Mouse (Mus musculus): ENCODE results near the gene Grhl3.
"Not testable (repeated sequence)": the region's sequence is repeated elsewhere in the genome, so short reads cannot be mapped to it uniquely, and the experiment has no call there.

Grhl3 gene

DNA sequence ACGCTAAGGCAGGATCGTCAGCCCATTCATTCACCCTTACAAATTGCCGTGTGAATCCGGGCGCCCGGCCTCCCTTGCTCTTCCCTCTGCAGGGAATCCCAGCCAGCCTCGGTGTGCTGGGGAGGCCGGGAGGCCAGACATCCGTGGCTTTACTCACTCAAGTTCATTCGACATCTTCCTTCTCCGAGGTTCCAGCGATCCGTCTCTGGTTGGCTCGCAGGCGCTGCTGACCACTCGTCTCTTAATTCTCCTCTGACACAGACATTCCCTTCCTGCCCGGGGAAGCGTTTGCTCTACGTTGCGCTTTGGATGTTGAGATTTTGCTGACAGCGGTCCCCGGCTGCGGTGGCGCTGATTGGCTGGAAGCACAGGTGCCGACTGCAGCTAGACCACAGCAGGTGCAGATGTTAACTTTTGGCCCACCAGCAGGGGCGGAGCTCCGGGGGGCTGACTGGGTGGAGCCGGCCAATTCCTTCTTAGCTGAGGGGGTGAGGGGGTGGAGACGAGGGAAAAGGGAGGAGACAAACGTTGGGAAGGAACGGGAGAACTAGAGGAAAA lies at the start of gene Grhl3:
Gene Grhl3, minus strand, starts transcription at position 380 of the 558 bp plus-strand sequence.
- in situ Hi-C loops (cut with MboI; ENCODE audit: unreplicated experiment in 2 of 2) = no loop called here

DNA sequence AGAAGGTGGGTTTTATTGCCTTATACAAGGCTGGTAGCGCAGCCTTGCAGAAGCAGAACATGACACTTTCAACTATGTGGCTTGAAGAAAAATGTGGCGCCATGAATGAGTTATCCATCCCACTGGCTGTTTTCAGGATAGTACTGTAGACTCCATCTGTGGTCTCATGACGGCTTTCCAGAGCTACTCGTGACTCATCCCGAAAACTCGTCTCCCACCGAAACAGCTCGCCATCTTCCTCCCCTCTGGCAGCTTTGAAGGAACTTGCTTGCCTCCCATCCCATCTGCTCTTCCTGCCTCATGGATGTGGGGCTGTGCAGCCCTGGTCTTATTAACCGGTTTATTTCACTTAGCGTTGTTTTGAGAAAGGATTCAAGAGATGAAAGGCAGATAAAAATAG lies 48.9 kb upstream of the Grhl3 start:
- in situ Hi-C loops (cut with MboI; ENCODE audit: unreplicated experiment in 2 of 2) = no loop called here

DNA sequence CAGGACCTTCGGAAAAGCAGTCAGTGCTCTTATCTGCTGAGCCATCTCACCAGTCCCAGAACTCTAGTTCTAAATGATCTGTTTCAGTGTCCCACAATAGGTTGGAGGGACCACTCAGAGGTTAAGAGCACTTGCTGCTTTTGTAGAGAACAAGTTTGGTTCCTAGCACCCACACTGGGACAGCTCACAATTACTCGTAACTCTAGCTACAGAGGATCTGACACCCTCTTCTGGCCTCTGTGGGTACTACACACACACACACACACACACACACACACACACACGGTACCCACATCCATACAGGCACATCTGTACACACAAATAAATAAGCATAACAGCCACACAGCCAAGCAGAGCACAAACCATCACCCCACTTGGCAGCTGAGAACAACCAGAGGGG lies 47.0 kb upstream of the Grhl3 start:
- in situ Hi-C loops (cut with MboI; ENCODE audit: unreplicated experiment in 2 of 2) = no loop called here

DNA sequence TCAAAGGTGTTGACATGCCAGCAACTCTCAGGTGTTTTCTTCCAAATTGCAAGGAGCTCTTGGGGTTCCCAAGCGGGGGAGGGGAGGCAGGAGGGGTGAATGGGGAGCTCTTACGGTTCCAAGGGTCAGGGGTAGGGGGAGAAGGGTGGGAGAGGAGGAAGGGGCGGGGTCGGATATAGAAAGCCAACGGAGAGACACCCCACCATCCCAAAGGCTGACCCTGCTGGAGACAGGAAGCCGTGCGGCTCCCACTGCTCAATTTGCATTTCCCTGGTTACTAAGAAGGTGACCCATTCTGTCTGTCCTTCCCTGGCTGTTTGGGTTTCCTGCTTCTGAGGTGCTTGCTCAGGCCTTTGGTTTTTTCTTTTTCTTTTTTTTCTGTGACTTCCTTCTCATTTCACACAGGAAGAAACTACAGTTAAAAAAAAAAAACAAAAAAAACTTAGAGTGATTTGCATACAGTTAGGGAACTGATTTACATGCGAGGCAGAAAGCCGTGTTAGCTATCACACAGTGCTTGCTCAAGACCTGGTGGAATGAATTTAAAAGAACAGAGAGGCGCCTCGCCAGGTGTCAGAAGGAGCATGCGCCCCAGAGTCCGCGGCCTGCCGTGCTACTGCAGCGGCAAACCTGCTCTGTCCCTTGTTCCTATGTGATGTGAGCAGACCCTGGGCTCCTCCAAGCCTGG lies 44.5 kb upstream of the Grhl3 start:
- in situ Hi-C loops (cut with MboI; ENCODE audit: unreplicated experiment in 2 of 2) = no loop called here

DNA sequence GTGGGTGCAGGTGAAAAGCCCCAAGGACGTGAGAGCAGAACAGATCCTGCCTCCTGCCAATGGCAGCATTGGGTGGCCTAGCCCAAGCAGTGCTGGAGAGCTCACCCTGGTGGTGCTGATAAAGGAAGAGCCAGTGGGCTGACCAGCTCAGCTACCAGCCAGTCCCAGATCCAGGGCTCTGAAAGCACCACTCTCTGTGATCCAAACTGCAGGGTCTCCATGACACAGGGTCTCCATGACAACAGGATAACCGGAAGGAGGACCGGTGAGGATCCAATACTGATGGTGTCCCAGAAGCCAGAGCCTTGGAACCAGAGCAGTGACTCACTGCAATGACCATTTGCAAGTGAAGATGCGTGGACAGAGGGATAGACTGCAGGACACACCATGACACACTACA lies 43.6 kb upstream of the Grhl3 start:
- in situ Hi-C loops (cut with MboI; ENCODE audit: unreplicated experiment in 2 of 2) = no loop called here

DNA sequence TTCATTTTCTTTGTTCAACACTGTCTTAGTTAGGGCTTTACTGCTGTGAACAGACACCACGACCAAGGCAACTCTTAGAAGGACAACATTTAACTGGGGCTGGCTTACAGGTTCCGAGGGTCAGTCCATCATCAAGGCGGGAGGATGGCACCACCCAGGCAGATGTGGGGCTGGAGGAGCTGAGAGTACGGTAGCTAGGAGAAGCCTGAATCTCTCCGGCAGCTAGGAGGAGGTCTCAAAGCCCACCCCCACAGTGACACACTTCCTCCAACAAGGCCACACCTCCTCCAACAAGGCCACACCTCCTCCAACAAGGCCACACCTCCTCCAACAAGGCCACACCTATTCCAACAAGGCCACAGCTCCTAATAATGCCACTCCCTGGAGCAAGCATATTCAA lies 41.9 kb upstream of the Grhl3 start:
- in situ Hi-C loops (cut with MboI; ENCODE audit: unreplicated experiment in 2 of 2) = not testable (repeated sequence)

DNA sequence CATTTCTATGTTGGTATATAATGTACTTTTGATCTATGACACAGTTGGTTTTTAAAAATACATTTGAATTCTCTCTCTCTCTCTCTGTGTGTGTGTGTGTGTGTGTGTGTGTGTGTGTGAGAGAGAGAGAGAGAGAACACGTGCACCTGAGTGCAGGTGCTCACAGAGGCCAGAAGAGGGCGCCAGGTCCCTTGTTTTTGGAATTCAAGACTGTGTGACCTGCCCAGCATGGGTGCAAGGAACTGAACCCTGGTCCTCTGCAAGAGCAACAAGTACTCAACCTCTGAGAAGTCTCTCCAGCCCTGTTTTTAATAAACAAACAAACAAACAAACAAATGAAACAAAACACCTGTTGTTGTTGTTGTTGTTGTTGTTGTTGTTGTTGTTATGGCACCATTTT lies 36.6 kb upstream of the Grhl3 start:
- in situ Hi-C loops (cut with MboI; ENCODE audit: unreplicated experiment in 2 of 2) = no loop called here

DNA sequence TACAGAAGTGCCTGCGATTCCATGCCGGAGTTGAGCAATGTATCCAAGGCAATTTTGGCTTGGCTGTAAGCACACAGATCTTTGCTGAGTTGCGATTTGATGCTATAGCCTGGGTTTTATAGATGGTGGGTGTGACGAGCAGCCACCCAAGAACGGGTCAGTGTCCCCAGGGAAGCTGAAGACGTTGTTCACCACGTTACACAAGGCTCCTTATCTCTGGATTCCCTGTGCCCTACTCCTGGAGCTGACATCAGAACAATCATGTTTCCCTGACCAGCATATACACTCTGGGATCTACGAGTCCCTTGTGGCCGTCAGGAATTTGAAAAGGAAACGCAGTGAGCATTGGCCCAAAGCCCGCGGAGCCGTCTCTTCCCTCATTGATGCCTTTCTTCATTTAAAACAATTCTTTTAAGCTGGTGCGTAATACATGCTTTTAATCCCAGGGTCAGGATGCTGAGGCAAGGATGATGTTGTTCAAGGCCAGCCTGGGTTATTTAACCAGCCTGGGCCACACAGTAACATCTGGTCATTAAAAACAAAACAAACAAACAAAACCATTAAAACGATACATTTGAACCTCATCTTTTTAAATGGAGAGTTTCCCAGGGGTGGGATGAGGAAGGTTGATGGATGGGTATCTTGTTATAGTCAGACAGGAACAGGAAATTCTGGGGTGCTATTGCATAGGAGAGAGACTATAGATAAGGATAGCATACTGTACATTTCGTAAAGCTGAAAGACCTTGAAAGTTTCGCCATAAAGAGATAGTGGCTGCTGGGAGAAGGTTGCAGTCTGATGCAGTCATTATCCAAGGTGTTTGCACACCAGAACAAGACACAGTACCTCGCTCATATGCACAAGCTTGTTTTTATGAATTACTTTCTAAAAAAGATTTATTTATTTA lies 34.8 kb upstream of the Grhl3 start:
- in situ Hi-C loops (cut with MboI; ENCODE audit: unreplicated experiment in 2 of 2) = no loop called here

DNA sequence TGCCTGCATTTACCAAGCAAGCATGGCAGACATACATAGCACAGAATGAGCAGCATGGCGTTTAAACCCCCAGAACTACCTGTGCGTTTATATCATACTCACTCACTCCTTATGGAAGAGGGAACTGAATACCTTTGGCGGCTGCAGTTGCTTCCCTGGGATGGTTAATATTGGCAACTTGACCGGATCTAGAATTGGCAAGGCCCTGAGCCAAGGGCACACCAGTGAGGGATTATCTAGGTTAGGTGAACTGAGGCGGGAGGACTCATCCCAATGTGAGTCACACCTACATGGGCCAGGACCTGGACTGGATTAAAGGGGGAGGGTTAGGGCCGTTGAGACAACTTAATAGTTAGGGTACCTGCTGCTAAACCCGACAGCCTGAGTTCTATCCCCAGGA lies 32.8 kb upstream of the Grhl3 start:
- in situ Hi-C loops (cut with MboI; ENCODE audit: unreplicated experiment in 2 of 2) = no loop called here

DNA sequence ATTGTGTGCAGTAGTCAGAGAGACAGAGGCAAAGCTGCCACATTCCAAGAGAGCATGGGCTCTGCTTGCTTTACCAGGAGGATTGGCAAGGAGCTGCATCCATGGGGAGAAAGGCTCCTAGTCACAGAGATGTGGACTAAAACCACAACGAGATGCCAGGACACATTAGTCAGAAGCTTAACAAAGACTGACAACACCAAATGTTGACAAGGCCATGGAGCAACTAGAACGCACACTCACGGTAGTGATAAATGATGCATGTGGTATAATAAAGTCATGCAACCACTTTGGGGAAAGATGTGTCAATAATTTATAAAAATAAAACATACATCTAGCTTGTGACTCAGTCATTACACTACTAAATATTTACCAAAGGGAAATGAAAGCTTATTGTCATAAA lies 28.1 kb upstream of the Grhl3 start:
- in situ Hi-C loops (cut with MboI; ENCODE audit: unreplicated experiment in 2 of 2) = no loop called here

DNA sequence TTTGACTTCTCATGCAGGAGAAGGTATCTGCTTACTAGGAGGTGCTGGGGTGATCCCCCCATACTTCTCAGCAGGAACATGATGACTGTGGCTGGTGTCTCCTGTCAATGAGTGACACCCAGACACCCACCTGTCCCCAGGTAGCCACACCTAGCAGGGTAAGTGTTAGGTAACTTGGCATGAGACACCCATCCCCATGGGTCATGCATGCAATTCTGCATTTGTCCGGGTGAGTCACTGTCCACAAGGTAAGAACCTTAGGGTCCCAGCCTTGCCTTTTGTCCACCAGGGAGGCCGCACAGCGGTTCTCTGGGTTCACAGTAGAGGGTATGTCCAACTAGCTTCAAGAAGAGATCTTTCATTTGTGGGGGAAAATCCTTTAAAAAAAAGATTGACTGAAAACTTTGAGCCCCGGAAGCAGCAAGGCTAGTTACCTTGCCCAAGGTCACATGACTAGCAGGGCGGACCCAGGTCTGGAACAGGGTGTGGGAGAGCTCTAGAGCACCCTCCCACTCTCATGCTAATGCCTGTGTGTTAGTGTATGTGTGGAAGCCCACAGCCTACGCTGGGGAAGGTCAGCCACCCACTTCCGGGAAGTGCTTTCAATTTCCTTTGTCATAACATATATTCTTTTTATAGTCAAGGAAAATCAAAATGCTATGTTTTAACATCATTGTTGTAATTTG lies 26.2 kb upstream of the Grhl3 start:
- in situ Hi-C loops (cut with MboI; ENCODE audit: unreplicated experiment in 2 of 2) = no loop called here

DNA sequence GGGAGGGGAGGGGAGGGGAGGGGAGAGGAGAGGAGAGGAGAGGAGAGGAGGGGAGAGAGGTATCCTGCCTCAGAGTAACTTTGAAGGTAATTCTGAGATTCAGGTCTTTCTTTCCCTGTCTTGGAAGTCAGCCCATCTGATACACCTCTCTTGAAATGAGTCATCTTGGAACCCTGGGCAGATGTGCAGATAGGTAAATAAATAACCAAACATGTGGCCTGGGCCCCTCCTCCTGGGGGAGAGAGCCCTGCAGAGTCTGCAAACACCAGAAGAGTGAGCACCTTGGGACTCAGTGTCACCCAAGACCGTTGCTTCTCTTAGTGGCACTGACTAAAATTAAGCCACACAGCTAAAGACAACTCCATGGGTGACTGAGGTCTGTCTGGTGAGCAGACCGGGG lies 25.6 kb upstream of the Grhl3 start:
- in situ Hi-C loops (cut with MboI; ENCODE audit: unreplicated experiment in 2 of 2) = no loop called here

DNA sequence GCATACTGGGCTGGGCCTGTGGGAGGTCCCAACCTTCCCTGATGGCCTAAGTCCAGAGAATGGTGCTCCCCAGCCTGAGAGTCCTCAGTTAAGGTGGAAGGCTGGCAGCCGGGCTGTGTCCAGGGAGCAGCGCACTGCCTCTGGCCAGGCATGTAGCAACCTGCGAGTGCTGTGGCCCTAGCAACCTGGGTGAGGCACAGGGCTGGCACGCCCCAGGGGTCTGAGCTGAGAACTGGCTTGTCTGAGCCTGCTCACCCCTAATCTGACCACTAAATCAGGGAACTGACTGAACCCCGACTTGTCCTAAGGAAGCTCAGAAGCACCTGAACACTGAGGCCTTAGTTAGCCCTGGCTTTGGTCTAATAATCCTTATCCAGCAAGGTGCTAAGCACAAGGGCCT lies 24.1 kb upstream of the Grhl3 start:
- in situ Hi-C loops (cut with MboI; ENCODE audit: unreplicated experiment in 2 of 2) = no loop called here

DNA sequence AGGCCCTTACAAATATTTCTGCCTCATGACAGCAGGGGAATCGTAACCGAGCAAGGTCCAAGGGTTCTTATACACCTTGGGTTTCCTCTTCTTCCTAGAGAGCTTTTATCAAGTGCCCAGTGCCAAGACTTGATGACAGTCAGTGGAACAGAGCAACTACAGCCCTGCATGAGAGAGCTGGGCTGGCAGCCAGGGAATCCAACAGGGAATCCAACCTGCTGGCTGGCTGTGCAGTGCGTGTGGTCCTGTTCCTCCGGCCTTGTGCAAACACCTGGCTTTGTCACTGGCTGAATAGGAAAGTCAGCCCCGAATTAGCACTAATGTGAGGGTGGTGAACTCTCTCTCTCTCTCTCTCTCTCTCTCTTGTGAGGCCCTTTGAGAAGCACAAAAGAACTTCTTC lies 22.5 kb upstream of the Grhl3 start:
- in situ Hi-C loops (cut with MboI; ENCODE audit: unreplicated experiment in 2 of 2) = no loop called here

DNA sequence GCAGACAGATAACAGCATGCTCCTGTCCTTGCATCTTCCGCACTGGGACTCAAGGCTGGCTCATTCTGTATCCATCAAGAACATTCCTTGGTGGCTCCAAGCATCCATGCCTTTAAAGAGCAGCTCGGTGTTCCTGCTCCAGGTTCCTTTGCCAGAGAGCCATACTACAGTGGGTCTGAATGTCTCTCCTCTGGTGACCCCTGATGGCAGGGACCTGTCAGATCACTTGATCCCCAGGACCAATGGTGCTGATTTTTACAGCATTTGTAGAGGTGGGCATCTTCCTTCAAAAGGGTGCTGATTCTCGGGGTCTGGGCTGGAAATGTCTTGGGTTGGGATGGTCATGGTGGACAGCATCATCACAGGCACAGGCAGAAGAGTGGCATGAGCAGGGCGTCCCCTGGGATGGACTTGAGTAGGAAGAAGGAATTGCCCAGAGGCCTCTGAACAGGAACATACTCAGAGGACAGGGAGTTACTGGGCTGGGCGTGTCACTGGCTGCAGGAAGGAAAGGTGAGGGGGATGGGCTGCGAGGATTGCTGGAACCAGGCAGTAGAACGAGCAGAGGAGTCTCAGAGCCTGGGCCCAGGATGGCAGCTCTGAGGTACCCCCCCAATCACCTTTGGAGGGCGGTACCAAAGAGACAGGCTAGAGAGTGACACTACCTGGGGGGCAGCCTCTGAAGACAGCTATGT lies 18.3 kb upstream of the Grhl3 start:
- in situ Hi-C loops (cut with MboI; ENCODE audit: unreplicated experiment in 2 of 2) = no loop called here

DNA sequence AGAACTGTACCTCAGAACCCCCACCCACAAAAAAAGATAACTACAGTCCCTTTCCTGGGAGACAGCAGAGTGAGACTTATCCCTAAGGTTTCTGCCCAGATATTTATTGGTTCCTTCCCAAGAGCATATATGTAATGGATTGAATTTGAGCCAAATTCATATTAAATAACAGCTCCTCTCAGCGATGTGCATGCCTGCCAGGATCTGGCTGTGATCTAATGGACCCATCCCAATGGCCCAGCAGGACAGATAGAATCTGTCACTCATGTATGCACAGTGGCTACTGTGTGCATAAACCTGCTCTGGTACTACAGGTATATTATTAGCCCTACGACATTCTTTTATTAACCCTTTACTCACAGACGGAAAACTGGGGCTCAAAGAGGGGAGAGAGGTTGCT lies 17.7 kb upstream of the Grhl3 start:
- in situ Hi-C loops (cut with MboI; ENCODE audit: unreplicated experiment in 2 of 2) = no loop called here

DNA sequence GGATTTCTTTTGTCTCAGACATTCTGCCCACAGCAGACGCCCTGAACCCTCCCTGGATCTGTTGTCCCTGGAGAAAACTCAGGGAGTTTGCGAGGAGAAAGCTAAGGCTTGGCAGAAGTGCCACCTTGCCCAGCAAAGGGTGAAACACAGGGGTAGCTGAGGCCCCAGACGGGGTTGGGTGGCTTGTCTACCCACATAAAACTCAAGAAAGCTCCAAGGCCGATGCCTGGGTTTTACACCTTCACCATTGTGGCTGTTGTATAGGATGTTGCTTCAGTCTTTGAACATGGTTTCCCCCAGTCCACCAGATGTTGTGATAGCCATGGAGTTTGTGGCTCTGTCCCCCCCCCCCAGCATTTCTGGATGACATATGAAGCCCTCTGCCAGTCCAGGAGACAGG lies 11.4 kb upstream of the Grhl3 start:
- in situ Hi-C loops (cut with MboI; ENCODE audit: unreplicated experiment in 2 of 2) = no loop called here

DNA sequence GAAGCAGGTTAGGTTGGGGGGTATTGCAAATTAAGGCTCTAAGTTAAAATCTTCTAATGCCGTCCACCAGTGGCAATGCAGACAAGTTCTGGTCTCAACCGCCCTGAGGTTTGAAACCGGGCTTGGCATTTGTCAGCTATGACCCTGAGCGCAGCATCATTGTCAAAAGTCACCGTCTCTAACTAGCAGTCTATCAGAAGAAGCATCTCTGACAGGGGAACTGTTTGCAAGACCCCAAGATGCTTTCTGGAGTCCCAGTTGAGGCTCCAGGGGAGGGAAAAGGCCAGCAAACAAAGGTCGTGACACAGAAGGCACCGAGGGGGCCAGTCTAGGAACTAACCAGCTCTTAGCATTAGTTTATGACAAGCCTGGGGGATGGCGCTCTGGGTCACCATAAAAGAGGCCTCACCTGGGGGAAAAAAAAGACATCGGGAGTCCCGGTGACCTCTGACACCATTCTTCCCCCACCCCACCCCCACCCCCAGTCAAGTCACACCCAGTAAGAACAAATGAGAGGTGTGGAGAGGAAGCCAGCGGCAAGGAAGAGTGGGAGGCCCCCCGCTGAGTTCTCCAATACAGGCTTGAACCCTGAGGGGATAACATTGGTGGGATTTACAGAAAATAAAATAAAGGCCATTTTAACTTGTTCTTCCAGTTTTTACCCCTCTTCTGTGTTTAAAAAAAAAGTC lies 7.9 kb upstream of the Grhl3 start:
- in situ Hi-C loops (cut with MboI; ENCODE audit: unreplicated experiment in 2 of 2) = no loop called here

DNA sequence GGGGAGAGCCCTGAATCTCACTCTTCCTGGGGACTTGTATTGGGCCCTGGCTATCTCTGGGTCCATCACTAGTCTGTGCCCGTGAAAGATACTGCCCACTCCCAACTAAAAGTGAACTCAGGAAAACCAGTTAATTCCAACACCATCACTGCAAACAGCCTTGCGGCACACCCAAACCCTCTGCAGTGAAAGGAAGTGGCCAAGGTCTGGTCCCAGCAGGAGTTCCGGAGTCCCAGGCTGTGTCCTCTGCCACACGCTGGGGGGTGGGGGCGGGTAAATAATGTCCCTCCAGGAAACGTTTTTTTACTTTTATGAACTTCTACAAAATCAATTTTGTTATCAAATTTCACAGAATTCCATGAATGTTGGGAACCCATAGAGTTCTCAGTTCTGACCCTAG lies 6.3 kb upstream of the Grhl3 start:
- in situ Hi-C loops (cut with MboI; ENCODE audit: unreplicated experiment in 2 of 2) = no loop called here

DNA sequence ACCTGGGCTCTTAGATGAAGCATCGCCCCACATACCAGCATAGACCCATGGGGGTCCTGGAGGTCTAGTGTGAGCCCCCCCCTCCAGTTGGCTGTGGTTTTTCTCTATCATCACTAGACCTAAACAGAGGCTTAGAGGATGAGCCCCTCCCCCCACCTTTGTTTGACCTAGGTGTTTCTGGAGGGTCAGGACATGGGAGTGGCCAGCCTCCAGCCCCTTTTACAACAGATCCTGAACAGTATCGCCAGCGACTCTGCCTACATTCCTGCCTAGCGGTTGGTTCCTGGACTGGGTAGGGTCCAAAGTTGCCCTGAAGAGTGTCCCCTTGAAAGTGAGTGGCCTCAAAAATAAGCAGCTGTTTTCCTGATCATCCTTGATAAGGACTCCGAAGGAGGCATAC lies 5.1 kb upstream of the Grhl3 start:
- in situ Hi-C loops (cut with MboI; ENCODE audit: unreplicated experiment in 2 of 2) = no loop called here
